Mouse (Mus musculus) inflammation-experienced regulatory T-cells (primary cell): Measurements from ENCODE around the gene Wdr45. TPM values are rescaled to one million over a fixed set of nuclear protein-coding genes. Genes with fewer than 3 reads are reported as not detected.

ENCODE experiments used
- polyA plus RNA-seq, 2 experiments: library from polyadenylated mRNA; unstranded; fragments of 100-300 nt; shearing (Covaris generic); gene quantifications; one replicate each; pipeline ENCODE4 v1.2.1; 2017

Gene Wdr45
- polyA plus RNA-seq = 10 to 100 TPM; 75.7 to 78.1 TPM

DNA sequence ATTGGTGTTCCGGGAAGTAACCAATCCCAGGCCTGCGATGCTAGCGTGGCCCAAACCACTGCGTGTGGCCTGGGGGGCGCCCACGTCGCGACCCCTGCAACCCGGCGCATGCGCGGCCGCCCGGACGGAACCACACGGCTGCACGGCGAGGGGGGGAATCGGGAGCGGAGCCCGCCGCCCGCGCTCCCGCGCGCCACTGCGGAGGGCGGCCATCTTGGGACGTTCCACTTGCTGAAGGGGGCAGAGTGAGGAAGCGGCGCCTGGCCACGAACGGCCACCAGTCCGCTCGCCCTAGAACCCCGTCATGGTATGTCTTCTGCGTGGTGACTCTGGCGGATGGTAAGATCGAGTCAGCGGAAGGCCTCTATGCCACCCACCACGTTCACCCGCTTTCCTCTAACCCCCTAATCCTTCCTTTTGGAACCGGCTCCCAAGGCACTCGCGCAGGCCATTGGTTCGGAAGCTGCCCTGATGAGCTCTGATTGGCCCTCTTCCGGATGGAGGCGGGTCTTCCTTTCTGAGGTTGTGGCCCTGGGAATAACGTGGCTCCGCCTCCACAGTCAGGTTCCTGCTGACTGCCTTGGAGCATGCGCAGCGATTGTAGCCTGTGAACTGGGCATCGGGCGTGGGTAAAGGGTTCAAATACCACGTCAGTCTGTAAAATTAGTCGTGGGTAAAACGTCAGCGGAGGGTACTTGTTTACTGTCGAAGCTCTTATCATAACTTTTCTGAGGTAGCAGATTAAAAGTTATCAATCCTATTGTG lies at the start of gene Wdr45:
TSS of gene Wdr45 (plus strand) at position 199 of the 765 bp plus-strand sequence.

DNA sequence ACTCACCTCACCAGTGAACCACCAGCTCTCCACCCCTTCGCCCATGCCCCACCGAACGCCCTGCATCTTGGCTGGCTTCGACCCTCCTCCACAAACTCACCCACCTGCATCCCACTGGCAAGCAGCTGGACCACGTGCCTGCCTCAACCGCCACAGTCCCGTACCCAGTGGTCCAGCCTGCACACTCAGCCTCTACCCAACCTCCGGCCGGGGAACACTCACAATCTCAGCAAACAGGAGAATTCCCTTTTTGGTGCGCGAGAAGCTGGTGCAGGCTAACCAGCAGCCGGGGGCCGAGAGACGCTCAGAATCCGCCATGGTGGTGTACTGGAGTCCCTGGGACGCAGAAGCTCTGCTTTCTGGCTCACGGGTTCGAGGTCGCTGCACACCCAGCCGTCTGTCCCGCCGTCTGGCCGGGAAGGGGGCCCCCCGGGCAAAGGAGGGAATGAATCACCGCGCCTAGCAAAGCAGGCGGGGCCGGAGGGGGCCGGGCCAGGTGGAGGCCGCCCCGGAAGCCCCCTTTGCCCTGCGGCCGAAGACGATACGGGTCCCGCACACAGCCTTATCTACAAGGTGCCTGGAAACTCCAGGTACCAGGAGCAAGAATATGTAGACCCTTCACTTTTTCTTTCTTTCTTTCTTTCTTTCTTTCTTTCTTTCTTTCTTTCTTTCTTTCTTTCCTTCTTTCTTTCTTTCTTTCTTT lies 43.1 kb upstream of the Wdr45 start, which contains the start of gene Plp2:
TSS of gene Plp2 (minus strand) at position 470 of the 703 bp plus-strand sequence.

DNA sequence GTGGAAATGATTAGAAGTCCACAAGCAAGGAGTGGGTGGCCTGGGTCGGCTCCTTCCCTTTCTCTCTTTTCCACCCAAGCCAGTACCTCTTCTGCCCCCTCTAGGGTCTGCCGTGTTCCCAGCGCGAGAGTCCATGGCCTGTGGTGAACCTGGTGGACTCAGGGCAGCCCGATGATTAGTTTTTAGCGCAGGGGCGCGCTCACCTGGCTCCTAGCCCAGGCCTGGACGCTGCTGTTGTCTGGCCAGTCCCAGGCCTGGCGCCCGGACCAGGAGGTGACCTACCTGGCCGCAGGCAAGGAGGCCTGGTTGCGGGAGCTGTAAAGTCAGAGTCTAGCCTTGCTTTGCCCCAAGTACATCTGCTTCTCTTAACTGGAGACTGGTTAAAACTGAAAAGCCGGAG lies 33.3 kb upstream of the Wdr45 start, which contains the start of gene Magix:
TSS of gene Magix (minus strand) at position 388 of the 400 bp plus-strand sequence.

DNA sequence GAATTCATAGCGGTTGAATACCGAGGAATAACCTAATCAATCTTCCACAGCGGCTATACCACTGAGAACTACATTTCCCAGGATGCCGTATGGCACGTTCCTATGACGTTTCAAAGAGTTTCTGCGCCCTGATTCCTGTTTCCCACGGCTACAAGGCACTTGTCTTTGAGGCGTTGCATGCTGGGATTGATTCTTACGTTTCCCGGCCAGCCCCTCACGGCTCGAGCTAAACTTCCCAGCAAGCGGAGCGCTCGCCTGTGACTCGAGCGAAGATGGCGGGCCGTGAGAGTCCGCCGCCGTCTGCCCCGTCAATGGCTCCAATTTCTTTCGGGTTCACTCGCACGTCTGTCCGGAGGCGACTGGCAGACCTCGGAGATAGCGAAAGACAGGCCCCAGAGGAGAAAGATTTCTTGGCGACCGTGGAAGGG lies 17.2 kb upstream of the Wdr45 start, which contains the start of gene Gpkow:
TSS of gene Gpkow (plus strand) at position 178 of the 428 bp plus-strand sequence.

DNA sequence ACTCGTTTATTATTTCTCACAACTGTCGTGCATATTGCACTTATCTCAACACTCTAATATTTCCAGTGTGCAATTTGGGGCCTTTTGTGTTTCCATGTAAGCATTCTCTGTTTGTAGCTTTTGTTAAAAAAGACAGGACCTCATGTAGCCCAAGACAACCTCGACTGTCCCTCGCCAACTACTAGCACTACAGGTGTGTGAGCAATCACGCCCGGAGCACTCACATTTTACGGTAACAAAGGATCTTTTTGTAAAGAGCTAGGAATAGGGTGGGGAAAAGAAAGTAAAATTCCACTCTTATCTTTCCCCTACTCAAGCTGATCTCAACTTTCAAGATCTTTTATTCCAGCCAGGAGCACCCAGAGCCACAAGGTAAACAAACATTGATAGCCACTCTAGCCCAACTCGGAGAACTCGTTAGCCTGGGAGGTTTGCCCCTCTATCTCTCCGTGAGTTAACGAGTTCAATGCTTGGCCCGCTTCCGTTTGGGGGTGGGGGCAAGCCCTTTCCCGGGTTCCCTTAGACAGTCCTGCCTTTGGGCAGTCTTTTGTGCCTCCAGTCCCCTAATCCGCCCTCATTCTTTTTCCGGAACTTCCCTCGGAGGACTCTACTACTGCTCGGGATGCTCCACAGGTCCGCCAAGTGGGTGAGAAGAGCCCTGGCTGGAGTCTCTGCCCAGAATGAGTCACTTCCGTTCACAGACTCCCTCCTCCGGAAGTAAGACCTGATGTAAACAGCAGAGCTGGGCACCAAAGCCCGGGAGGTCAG lies 7.6 kb downstream of the Wdr45 start, which contains the start of gene Gm45208:
TSS of gene Gm45208 (plus strand) at position 732 of the 768 bp plus-strand sequence.

DNA sequence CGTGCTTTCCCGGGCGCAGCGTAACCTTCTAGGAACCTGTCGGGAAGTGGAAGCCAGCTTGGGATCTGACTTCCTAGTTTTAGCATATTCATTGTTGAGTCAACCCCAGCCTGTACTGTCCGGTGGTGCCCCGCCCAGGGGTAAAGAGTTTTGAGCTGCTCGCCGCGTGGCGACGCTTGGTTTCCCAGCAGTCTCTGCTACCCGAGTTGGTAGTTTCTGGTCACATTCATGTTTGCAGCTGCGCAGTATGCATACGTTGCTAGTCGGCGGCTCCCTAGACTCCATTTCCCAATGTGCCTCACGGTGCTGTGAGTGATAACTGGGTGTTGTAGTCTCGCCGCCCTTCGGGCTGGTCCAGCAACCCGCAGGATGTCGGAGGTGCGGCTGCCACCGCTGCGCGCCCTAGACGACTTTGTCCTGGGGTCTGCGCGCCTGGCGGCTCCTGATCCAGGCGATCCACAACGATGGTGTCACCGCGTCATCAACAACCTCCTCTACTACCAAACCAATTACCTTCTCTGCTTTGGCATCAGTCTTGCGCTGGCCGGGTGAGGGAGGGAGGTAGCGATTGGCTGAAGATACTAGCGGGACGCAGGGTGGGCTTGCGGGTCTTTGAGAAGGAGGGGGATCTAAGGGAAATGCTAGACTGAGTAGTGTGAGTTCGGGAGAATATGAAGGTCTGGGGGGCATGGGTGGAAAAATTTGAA lies 14.2 kb downstream of the Wdr45 start, which contains the start of gene Praf2:
TSS of gene Praf2 (plus strand) at position 225 of the 707 bp plus-strand sequence.

DNA sequence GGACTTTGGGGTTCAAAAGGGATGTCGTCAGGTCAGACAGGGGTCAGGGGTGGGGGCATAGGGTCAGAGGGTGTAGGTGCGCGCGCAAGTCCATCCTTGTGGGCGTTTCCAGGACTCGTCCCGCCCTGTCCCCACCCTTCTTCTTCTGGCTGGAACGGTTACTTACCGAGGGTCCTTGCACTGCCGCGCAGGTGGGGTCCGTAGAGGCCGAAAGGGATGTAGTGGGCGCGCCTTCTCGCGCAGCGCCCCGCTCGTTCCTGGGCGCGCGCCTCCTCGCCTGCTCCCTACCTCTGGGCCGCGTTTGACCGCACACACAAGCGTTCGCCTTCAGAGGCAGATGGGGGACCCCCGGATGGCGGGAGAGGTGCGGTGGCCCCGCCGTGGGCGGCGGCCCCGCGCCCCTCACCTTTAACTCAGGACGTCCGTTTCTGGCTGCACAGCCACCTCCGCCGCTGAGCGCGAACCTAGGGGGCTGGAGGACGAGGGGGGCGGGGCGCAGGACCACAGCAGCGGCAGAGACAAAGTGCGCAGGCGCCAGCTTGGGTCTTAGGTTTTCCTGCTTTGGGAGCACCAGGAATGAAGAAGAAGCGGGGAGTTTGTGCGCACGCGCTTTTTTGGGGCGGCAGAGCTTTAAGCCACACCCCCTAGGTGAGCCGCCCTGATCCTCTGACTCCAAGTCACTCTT lies 36.4 kb downstream of the Wdr45 start, which contains the start of gene Ccdc120:
TSS of gene Ccdc120 (minus strand) at position 474 of the 685 bp plus-strand sequence.

DNA sequence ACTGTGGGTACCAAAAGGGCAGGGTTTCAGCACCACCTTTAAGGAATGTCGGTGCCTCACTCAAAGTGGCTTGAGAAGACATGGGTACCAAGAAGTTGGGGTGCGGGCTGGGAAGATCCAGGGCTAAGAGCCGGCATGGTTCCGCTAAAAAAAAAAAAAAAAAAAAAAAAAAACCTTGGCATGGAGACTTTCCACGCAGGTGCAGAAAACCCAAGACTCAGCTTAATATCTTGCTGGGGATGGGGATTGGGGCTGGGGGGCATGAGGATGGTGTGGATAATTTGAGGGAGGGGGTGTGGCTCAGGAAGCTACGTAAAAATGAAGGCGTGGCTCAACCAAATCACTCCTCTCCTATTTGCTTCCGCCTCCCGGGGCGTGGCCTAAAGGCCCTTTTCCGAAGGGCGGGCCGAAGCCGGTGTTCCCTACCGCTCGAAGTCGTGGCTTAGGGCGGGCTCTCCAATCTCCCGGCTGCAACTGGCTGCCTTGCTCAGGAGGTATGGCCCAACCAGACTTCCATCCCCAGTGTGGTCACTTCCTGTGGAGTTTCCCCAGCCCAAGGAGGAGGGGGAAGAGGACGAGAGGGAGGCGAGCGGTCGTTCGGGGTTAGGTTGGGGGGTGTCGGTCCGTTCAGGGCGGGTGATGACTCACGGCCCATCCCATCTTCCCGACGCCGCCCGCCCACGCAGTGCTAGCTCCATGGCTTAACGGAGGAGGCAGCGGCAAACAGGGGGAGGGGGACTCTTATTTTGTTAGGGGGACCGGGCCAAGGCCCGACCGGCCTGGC lies 48.2 kb downstream of the Wdr45 start, which contains the start of gene Tfe3:
TSS of gene Tfe3 (plus strand) at position 424 of the 784 bp plus-strand sequence.

Other genes starting within 250 kb of the Wdr45 start
- gene Foxp3, start 140.7 kb upstream of the Wdr45 start, polyA plus RNA-seq = 100 to 1,000 TPM; 107 to 116 TPM
- gene Ppp1r3f, start 140.1 kb upstream of the Wdr45 start, polyA plus RNA-seq = 10 to 100 TPM; 18.9 to 19.4 TPM
- 10 to 100 TPM; 26.9 to 33.1 TPM for gene Ccdc22, start 108.8 kb upstream of the Wdr45 start, polyA plus RNA-seq
- under 1 TPM; 0.43 to 0.66 TPM for gene Cacna1f, start 107.2 kb upstream of the Wdr45 start, polyA plus RNA-seq
- gene Syp, start 75.9 kb upstream of the Wdr45 start, polyA plus RNA-seq = 10 to 100 TPM; 11.7 to 11.9 TPM
- gene Prickle3, start 57.1 kb upstream of the Wdr45 start, polyA plus RNA-seq = 10 to 100 TPM; 28.9 to 30.0 TPM
- gene Plp2, start 42.9 kb upstream of the Wdr45 start, polyA plus RNA-seq = 10 to 100 TPM; 89.2 to 98.4 TPM
- gene Magix, start 33.1 kb upstream of the Wdr45 start, polyA plus RNA-seq = not detected
- gene Gpkow, start 17.2 kb upstream of the Wdr45 start, polyA plus RNA-seq = 10 to 100 TPM; 52.1 to 78.0 TPM
- not detected for gene Gm45208, start 7.9 kb downstream of the Wdr45 start, polyA plus RNA-seq
- 10 to 100 TPM; 36.2 to 40.3 TPM for gene Praf2, start 14.1 kb downstream of the Wdr45 start, polyA plus RNA-seq
- gene Ccdc120, start 36.6 kb downstream of the Wdr45 start, polyA plus RNA-seq = under 1 TPM; 0.11 to 0.55 TPM
- gene Tfe3, start 48.2 kb downstream of the Wdr45 start, polyA plus RNA-seq = 10 to 100 TPM; 30.6 to 35.2 TPM
- 10 to 100 TPM; 95.0 to 98.3 TPM for gene Gripap1, start 75.4 kb downstream of the Wdr45 start, polyA plus RNA-seq
- 1 to 10 TPM in 1 of 2 experiments, under 1 TPM in 1; 0.69 to 2.4 TPM for gene Kcnd1, start 108.0 kb downstream of the Wdr45 start, polyA plus RNA-seq
- 100 to 1,000 TPM; 196 to 198 TPM for gene Otud5, start 127.0 kb downstream of the Wdr45 start, polyA plus RNA-seq
- gene Pim2, start 163.9 kb downstream of the Wdr45 start, polyA plus RNA-seq = 10 to 100 TPM; 51.7 to 86.2 TPM
- 10 to 100 TPM; 39.3 to 39.5 TPM for gene Slc35a2, start 169.7 kb downstream of the Wdr45 start, polyA plus RNA-seq
- 100 to 1,000 TPM; 144 to 146 TPM for gene Pqbp1, start 184.9 kb downstream of the Wdr45 start, polyA plus RNA-seq
- 100 to 1,000 TPM; 130 to 136 TPM for gene Timm17b, start 185.0 kb downstream of the Wdr45 start, polyA plus RNA-seq
- gene Gm10491, start 193.5 kb downstream of the Wdr45 start, polyA plus RNA-seq = not detected
- gene Gm10490, start 195.2 kb downstream of the Wdr45 start, polyA plus RNA-seq = not detected
- under 1 TPM in 1 of 2 experiments, not detected in 1; 0.38 TPM for gene Pcsk1n, start 205.5 kb downstream of the Wdr45 start, polyA plus RNA-seq
- under 1 TPM in 1 of 2 experiments, not detected in 1; 0.44 TPM for gene Eras, start 214.3 kb downstream of the Wdr45 start, polyA plus RNA-seq
- gene Hdac6, start 233.6 kb downstream of the Wdr45 start, polyA plus RNA-seq = 10 to 100 TPM; 13.0 to 14.0 TPM